35 mouse cellular contexts compared by ENCODE assay signal in the genomic region with DNA sequence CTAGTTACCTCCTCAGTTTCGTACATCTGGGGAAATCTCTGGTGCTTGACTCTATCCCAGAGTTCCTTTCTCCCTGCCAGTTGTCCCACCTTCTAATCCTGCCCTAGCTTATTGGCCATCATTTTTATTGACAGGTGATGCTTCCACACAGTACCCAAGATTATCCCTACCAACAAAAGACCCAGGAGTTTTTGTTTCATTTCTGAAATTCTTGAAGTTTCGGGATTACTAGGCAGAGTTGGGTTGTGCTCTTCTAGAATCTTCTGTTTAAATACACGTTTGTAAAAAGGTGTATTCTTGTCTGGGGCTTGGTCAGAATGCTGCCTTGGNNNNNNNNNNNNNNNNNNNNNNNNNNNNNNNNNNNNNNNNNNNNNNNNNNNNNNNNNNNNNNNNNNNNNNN.
"Had no signal": no experiment of that assay in that cellular context is flagged by ENCODE, and none has a peak within 500 bp of the region (broad histone marks: within the 10 kb centered on the region; RNA-seq: fewer than 3 reads in every experiment).

No protein-coding gene starts in this region.

- H3K9me3 ChIP-seq: heart, embryonic 10.5 days; heart, embryonic 12.5 days; heart, embryonic 13.5 days; heart, embryonic 15.5 days; hindbrain, embryonic 10.5 days; hindbrain, embryonic 12.5 days; hindbrain, embryonic 13.5 days; hindbrain, embryonic 15.5 days; intestine, embryonic 15.5 days; kidney, embryonic 15.5 days had no signal

- H3K4me2 ChIP-seq: heart, embryonic 11.5 days; heart, embryonic 12.5 days; heart, embryonic 13.5 days; heart, embryonic 15.5 days; hindbrain, embryonic 12.5 days; hindbrain, embryonic 13.5 days; hindbrain, embryonic 14.5 days; hindbrain, embryonic 15.5 days; intestine, embryonic 15.5 days; kidney, embryonic 15.5 days had no signal

- H3K27me3 ChIP-seq: heart, embryonic 12.5 days; heart, embryonic 13.5 days; heart, embryonic 15.5 days; hindbrain, embryonic 12.5 days; hindbrain, embryonic 13.5 days; hindbrain, embryonic 15.5 days; intestine, embryonic 15.5 days; kidney, embryonic 15.5 days had no signal

- H3K4me1 ChIP-seq: heart, embryonic 10.5 days; heart, embryonic 12.5 days; heart, embryonic 13.5 days; heart, embryonic 15.5 days; hindbrain, embryonic 10.5 days; hindbrain, embryonic 12.5 days; hindbrain, embryonic 13.5 days; hindbrain, embryonic 15.5 days; intestine, embryonic 15.5 days; kidney, embryonic 15.5 days had no signal

- H3K9ac ChIP-seq: heart, embryonic 12.5 days; heart, embryonic 13.5 days; heart, embryonic 15.5 days; hindbrain, embryonic 12.5 days; hindbrain, embryonic 13.5 days; hindbrain, embryonic 14.5 days; hindbrain, embryonic 15.5 days; intestine, embryonic 15.5 days; kidney, embryonic 15.5 days had no signal

- H3K4me3 ChIP-seq: heart, embryonic 10.5 days; heart, embryonic 12.5 days; heart, embryonic 13.5 days; heart, embryonic 15.5 days; hindbrain, embryonic 10.5 days; hindbrain, embryonic 12.5 days; hindbrain, embryonic 13.5 days; hindbrain, embryonic 15.5 days; intestine, embryonic 15.5 days; kidney, embryonic 15.5 days; layer of hippocampus, adult 2 months had no signal

- H3K27ac ChIP-seq: heart, embryonic 10.5 days; heart, embryonic 13.5 days; heart, embryonic 15.5 days; hindbrain, embryonic 10.5 days; hindbrain, embryonic 12.5 days; hindbrain, embryonic 13.5 days; hindbrain, embryonic 14.5 days; hindbrain, embryonic 15.5 days; hindbrain, postnatal 0 days; intestine, embryonic 15.5 days; kidney, embryonic 15.5 days; kidney, postnatal 0 days; layer of hippocampus, adult 2 months had no signal

- DNase-seq: heart, postnatal 10 days; heart, postnatal 14 days; heart, postnatal 36 days; heart, postnatal 4 days; kidney, adult 11 months; kidney, adult 18-20 months; kidney, adult 2 months; kidney, adult 8-10 months; kidney, adult 9 months; kidney, postnatal 10 days; kidney, postnatal 14 days; kidney, postnatal 25 days; kidney, postnatal 36 days; kidney, postnatal 4 days; layer of hippocampus, adult 9-11 months; layer of hippocampus, postnatal 36 days had no signal

- ATAC-seq: hindbrain, embryonic 16.5 days; hindbrain, postnatal 0 days; inflammation-experienced regulatory T-cells, adult 6 months; intestine, embryonic 15.5 days; intestine, embryonic 16.5 days; intestine, postnatal 0 days had no signal

- H3K36me3 ChIP-seq: heart, embryonic 10.5 days; heart, embryonic 13.5 days; heart, embryonic 15.5 days; intestine, embryonic 15.5 days had no signal
